Mouse (Mus musculus): ENCODE data around the gene Selplg.

GRCm38 (mm10) chr5:113870393-113871040, 38.1 kb upstream of the Selplg start:
- no peak for TF ChIP-seq CTCF (IDR thresholded peaks at IDR 0.05; ENCODE audit: borderline replicate concordance, extremely low read depth, insufficient read depth, insufficient read length)
- TF ChIP-seq POLR2A (IDR thresholded peaks at IDR 0.05; ENCODE audit: borderline replicate concordance, extremely low read depth, insufficient read depth, insufficient read length, poor library complexity, severe bottlenecking) = no peak

Measured in brain, embryonic 14.5 days (tissue).